Mouse (Mus musculus): ENCODE results near the gene Krtap28-10.

GRCm38 (mm10) chr1:83084790-83085189 lies 42.5 kb upstream of the Krtap28-10 start:
- TF ChIP-seq CTCF (conservative IDR thresholded peaks at IDR 0.05; ENCODE audit: low read length), result no peak
- TF ChIP-seq POU5F1 (IDR thresholded peaks at IDR 0.05; ENCODE audit: borderline replicate concordance, low read length), result no peak
- no peak for TF ChIP-seq NANOG (IDR thresholded peaks at IDR 0.05; ENCODE audit: borderline replicate concordance, low read length)

Data from E14TG2a.4 (cell line).